Mouse (Mus musculus): Measurements from ENCODE around the gene 3110082J24Rik.
"Not testable (repeated sequence)": the region's sequence is repeated elsewhere in the genome, so short reads cannot be mapped to it uniquely, and the experiment has no call there.

The 3110082J24Rik gene

DNA sequence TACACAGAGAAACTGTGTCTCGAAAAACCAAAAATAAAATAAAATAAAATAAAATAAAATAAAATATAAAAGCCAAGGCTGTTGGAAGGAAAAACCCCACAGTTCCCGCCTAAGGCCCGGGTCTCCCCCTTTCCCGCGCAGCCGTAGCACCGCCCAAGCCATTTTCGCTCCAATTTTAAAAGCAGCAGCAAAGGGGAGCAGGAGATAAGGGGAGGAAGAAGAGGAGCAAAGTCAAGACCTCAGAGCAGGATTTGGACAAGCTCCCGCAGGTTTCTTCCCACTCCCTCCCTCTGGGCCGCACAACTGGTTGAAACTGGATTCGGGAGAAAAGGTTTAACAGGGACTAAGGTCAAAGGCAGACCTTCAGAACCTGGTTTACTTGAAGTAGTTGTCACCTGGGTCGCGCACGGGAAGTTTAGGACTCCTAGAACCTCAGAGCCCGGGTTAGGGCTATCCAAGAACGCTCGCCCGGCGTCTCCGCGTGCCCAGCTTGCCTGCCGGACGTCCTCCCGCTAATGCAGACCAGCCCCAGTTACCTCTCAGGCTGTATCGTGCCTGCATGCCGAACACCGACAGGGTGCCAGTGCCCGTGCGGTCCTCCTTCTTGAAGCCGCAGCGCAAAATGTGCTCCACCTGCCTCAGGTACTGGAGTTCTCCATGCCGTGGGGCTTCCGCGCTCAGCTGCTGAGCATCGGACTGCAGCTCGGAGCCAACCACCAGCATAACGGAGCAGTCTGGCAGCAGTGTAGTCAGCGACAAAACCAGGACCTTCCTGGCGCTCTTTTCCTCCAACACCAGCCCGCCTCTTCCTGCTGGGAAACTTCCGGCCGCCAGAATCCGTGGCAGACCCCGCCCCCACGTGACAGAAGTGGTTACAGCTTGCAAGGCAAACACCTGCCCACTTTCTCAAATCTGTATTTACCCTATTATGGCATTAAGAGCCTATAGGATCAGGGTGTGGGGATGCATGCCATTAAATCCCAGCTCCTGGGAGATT is 32.8 kb downstream of the 3110082J24Rik start, which contains the start of gene Tyms:
Tyms (minus strand) TSS at position 793 of the 997 bp plus-strand sequence.
- peak; percentile 83 for DNase-seq (ENCODE audit: extremely low read depth, low read depth)

DNA sequence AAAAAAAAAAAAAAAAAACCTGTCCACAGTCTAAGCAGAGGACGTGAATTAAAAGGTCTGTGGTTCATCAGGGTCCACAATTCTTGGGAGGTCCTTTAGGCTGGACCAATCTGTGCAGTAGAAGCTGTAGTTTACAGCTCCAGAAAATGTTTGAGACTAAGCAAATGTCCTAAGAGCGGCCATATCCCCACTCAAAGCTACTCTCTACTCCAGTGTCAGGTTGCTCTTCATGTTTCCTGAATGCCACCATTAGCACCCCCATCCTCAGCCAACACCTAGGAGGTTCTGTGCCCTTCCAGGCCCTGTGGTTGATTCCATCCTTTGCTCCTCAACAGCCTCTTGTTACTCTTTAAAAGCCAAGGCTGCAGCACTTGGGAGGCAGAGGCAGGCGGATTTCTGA is 33.5 kb downstream of the 3110082J24Rik start:
- no peak for DNase-seq (ENCODE audit: extremely low read depth, low read depth)

DNA sequence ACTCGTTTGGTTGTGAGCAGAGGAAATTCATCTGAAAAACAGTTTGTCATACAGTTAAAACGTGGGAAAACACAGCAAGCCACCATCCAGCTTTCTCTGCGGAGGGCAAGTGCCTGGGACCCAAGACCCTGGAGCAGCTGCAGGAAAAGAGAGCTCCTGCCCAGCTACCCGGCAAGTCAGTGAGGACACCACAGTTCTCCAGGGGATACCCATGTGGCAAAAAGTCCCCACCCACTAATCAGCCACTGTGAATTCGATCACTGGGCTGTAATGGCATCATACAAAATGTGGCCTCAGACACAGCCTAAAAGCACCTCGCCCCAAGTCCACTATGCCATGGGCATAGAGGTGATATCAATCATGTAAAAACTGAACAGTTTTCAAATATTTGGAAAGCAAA is 34.2 kb downstream of the 3110082J24Rik start:
- no peak for DNase-seq (ENCODE audit: extremely low read depth, low read depth)

DNA sequence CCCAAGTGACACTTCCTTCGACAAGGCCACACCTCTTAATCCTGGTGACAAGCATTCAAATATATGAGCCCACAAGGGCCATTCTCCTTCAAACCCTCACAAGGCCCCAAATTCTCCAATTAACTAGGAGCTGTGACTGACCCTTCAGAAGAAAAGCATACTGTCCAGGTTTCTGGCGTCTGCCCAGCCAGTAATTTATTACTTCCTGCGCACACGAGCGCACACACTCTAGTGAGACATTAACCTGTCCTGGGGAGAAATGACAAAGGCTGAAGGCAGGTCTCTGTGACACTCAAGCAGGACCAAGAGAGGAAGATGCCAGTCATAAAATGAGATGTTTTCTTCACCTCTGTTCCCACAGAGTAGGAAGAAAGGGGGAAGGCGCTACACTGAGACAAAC is 38.2 kb downstream of the 3110082J24Rik start:
- DNase-seq (ENCODE audit: extremely low read depth, low read depth): no peak

DNA sequence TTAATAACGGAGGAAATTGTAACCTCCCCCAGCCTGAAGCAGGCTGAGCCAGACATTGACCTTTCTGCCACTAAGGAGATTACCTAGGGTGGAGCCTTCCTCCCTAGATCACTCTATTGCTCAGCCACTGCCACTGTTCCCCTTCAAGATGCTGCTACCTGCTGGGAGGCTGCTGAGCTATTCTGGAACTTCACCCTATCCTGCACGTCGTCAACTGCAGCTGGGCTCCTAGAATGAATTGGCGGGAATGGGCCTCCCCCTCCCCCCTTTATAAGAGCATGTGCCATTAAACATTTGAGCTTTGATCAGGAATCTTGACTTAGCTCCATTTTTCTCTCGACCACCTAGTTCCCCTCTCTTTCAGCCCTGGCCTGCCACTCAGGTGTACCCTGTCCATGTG is 46.3 kb downstream of the 3110082J24Rik start:
- not testable (repeated sequence) for DNase-seq (ENCODE audit: extremely low read depth, low read depth)

DNA sequence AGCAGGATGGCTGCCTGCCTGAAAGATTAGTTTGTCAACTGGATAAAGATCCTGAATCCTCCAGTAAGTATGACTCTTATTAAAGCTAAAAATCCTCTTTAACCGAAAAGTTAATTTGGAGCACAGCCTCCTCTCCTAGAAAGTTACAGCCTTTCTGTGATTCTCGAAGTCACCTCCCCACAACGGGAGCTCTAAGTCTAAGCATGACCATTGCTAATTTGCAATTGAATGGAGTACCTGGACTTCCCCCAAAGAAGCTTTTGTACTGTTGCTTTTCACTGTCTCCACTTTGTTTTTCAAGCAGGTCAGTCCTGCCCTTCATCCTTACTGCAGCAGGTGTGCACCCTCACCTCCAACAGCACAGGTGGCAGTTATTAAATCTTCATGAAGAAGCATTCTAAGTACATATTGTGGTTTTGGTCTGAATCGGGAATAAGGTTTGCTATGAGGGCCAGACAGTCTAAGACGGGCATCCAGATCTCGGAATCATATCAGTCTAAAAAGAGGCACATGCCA is 47.6 kb downstream of the 3110082J24Rik start:
- DNase-seq (ENCODE audit: extremely low read depth, low read depth): no peak

Measured in MEL-GATA-1-ER (cell line).